Mouse (Mus musculus): ENCODE results near the gene Slc43a2.

GRCm38 (mm10) chr11:75540209-75540608 is 8.7 kb downstream of the Slc43a2 start:
- TF ChIP-seq EP300 (IDR thresholded peaks at IDR 0.05) (no peak), CTCF (IDR thresholded peaks at IDR 0.05) (no peak)

Measured in lung, postnatal 0 days (tissue).